Mouse (Mus musculus): ENCODE data around the gene Npc2.

DNA sequence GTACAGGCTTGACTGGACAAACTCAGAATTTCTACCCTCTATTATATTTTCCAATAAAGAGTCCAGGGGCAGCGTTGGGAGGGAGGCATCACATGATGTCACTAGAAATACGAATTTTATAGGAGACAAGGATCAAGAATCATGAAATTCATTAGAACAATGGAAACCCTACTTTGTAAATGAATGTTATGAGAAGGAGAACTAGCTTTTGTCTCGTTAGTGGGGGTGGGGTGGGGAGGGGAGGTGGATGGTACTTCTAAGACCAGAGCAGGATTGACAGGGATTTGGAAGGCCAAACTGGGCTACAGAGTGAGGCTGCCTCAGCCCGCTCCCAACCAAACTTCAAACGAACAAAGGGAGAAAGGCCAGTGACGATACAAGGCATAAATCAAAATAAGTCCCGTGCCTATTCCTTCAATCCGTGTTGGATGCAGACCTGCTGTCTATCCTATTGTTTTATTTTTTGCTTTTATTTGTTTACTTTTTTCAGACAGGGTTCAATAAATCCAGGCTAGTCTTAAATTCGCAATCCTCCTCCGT, 901 bp downstream of the Npc2 start:
- TF ChIP-seq POLR2A (IDR thresholded peaks at IDR 0.05; ENCODE audit: borderline replicate concordance, low read depth, low read length), result no peak
- TF ChIP-seq CTCF (IDR thresholded peaks at IDR 0.05; ENCODE audit: low read depth, low read length), result no peak

Measured in bone marrow macrophage, adult 2 months (primary cell).